Mouse (Mus musculus) midbrain, embryonic 12.5 days (tissue): ENCODE data around the gene Tenm3. TPM values are rescaled to one million over a fixed set of nuclear protein-coding genes. Genes with fewer than 3 reads are reported as not detected.
"Not testable (repeated sequence)": the region's sequence is repeated elsewhere in the genome, so short reads cannot be mapped to it uniquely, and the experiment has no call there.

Experiments used
- ATAC-seq: fragments of 200-750 bp; cut with Nextera tagmentation; 2 replicates; pipeline ENCODE4 v1.8.0; 2017; ENCODE audit warnings: low read depth, moderate TSS enrichment, moderate library complexity; ENCODE audit not compliant: low FRiP score
- H3K27ac ChIP-seq: fragments of 300-500 bp; sonication (generic); replicated peaks from 2 replicates; pipeline ENCODE4 v1.5.1; 2016; ENCODE audit warnings: mild to moderate bottlenecking
- H3K27me3 ChIP-seq: fragments of 300-500 bp; sonication (generic); 2 replicates; pipeline ENCODE4 v1.6.1; 2016; ENCODE audit warnings: mild to moderate bottlenecking
- H3K36me3 ChIP-seq: fragments of 300-500 bp; sonication (generic); 2 replicates; pipeline ENCODE4 v1.6.1; 2016
- H3K4me1 ChIP-seq: fragments of 300-500 bp; sonication (generic); 2 replicates; pipeline ENCODE4 v1.6.1; 2016
- H3K4me2 ChIP-seq: fragments of 300-500 bp; sonication (generic); replicated peaks from 2 replicates; pipeline ENCODE4 v1.6.1; 2016; ENCODE audit warnings: mild to moderate bottlenecking, moderate library complexity
- H3K4me3 ChIP-seq: fragments of 300-500 bp; sonication (generic); 2 replicates; pipeline ENCODE4 v1.5.1; 2016; ENCODE audit warnings: mild to moderate bottlenecking
- H3K9ac ChIP-seq: fragments of 300-500 bp; sonication (generic); replicated peaks from 2 replicates; pipeline ENCODE4 v1.6.1; 2016; ENCODE audit warnings: mild to moderate bottlenecking, moderate library complexity
- H3K9me3 ChIP-seq: fragments of 300-500 bp; sonication (generic); 2 replicates; pipeline ENCODE4 v1.6.1; 2016; ENCODE audit warnings: mild to moderate bottlenecking
- WGBS: fragments of 180-500 bp; shearing (Covaris S2); methylation state at CpG from one replicate; pipeline ENCODE4 v1.1.7; 2016; 5-methylcytosine and 5-hydroxymethylcytosine counted together
- polyA plus RNA-seq: library from polyadenylated mRNA; unstranded; fragments of >200 nt; fragmentation: Nextera tagmentation; extraction: Ambion mirVana; gene quantifications from 2 replicates; pipeline ENCODE4 v1.2.1, GENCODE M21; 2016

Gene Tenm3
- polyA plus RNA-seq, 1 experiment from 2014 or later: 63.9 TPM

GRCm38 (mm10) chr8:48204114-48204837 lies 639.5 kb downstream of the Tenm3 start:
- H3K9me3 ChIP-seq: no peaks in the 10 kb centered on the region
- H3K27me3 ChIP-seq: peaks cover 10% of the 10 kb centered on the region; the same call in 1 of the 2 replicates
- H3K4me3 ChIP-seq: no peak overlapping the region
- H3K9ac ChIP-seq: no peak overlapping the region
- ATAC-seq: peak; percentile 77
- H3K4me1 ChIP-seq: peaks cover 4% of the 10 kb centered on the region; the same call in 1 of the 2 replicates
- WGBS: 59% methylated on average over 13 of the region's 13 CpGs
- no peaks in the 10 kb centered on the region for H3K36me3 ChIP-seq
- no peak overlapping the region for H3K4me2 ChIP-seq
- H3K27ac ChIP-seq: no peak overlapping the region

- Histone ChIP-seq H3K9ac (no peak overlapping the region), H3K4me2 (no peak overlapping the region), H3K27me3 (peaks cover 10% of the 10 kb centered on the region; the same call in 1 of the 2 replicates), H3K36me3 (no peaks in the 10 kb centered on the region), H3K27ac (no peak overlapping the region), H3K9me3 (no peaks in the 10 kb centered on the region), H3K4me1 (peaks cover 4% of the 10 kb centered on the region; the same call in 1 of the 2 replicates), H3K4me3 (no peak overlapping the region)
- 73% methylated on average over 9 of the region's 9 CpGs for WGBS
- no peak for ATAC-seq
Measured at GRCm38 (mm10) chr8:48203611-48204010, 640.1 kb downstream of the Tenm3 start.

GRCm38 (mm10) chr8:48203161-48203560 lies 640.6 kb downstream of the Tenm3 start:
- no peaks in the 10 kb centered on the region for H3K36me3 ChIP-seq
- no peak overlapping the region for H3K4me3 ChIP-seq
- no peak overlapping the region for H3K27ac ChIP-seq
- no peak overlapping the region for H3K4me2 ChIP-seq
- WGBS: 54% methylated on average over 6 of the region's 6 CpGs
- no peak for ATAC-seq
- peaks cover 10% of the 10 kb centered on the region; the same call in 1 of the 2 replicates for H3K27me3 ChIP-seq
- no peak overlapping the region for H3K9ac ChIP-seq
- H3K4me1 ChIP-seq: peaks cover 4% of the 10 kb centered on the region; the same call in 1 of the 2 replicates
- no peaks in the 10 kb centered on the region for H3K9me3 ChIP-seq

GRCm38 (mm10) chr8:48202632-48203031 lies 641.1 kb downstream of the Tenm3 start:
- Histone ChIP-seq H3K27me3 (peaks cover 10% of the 10 kb centered on the region; the same call in 1 of the 2 replicates), H3K27ac (no peak overlapping the region), H3K9ac (no peak overlapping the region), H3K9me3 (no peaks in the 10 kb centered on the region), H3K4me1 (peaks cover 4% of the 10 kb centered on the region; the same call in 1 of the 2 replicates), H3K4me3 (no peak overlapping the region), H3K36me3 (no peaks in the 10 kb centered on the region), H3K4me2 (no peak overlapping the region)
- no peak for ATAC-seq
- WGBS: 57% methylated on average over 3 of the region's 3 CpGs

- H3K27ac ChIP-seq: no peak overlapping the region
- no peak overlapping the region for H3K4me2 ChIP-seq
- H3K27me3 ChIP-seq: peaks cover 4% of the 10 kb centered on the region; the same call in 1 of the 2 replicates
- peaks cover 4% of the 10 kb centered on the region; the same call in 1 of the 2 replicates for H3K4me1 ChIP-seq
- no peak for ATAC-seq
- no peak overlapping the region for H3K9ac ChIP-seq
- H3K9me3 ChIP-seq: no peaks in the 10 kb centered on the region
- H3K36me3 ChIP-seq: no peaks in the 10 kb centered on the region
- H3K4me3 ChIP-seq: no peak overlapping the region
- 96% methylated on average over 9 of the region's 9 CpGs for WGBS
Measured at GRCm38 (mm10) chr8:48199171-48199570, 644.6 kb downstream of the Tenm3 start.

- no peak overlapping the region for H3K4me2 ChIP-seq
- no peak overlapping the region for H3K4me3 ChIP-seq
- H3K27me3 ChIP-seq: no peaks in the 10 kb centered on the region
- no peaks in the 10 kb centered on the region for H3K9me3 ChIP-seq
- H3K4me1 ChIP-seq: no peaks in the 10 kb centered on the region
- H3K36me3 ChIP-seq: no peaks in the 10 kb centered on the region
- 96% methylated on average over 9 of the region's 9 CpGs for WGBS
- no peak overlapping the region for H3K27ac ChIP-seq
- ATAC-seq: no peak
- H3K9ac ChIP-seq: no peak overlapping the region
Measured at GRCm38 (mm10) chr8:48195971-48196370, 647.8 kb downstream of the Tenm3 start.

- Histone ChIP-seq H3K4me3 (no peak overlapping the region), H3K27me3 (no peaks in the 10 kb centered on the region), H3K4me1 (no peaks in the 10 kb centered on the region), H3K9ac (no peak overlapping the region), H3K27ac (no peak overlapping the region), H3K4me2 (no peak overlapping the region), H3K36me3 (no peaks in the 10 kb centered on the region), H3K9me3 (0 out of 2 replicates have a peak, but pooled peaks cover 3% of the 10 kb centered on the region)
- 96% methylated on average over 12 of the region's 12 CpGs for WGBS
- no peak for ATAC-seq
Measured at GRCm38 (mm10) chr8:48188586-48188985, 655.2 kb downstream of the Tenm3 start.

GRCm38 (mm10) chr8:48183758-48184157 lies 660.0 kb downstream of the Tenm3 start:
- Histone ChIP-seq H3K9ac (no peak overlapping the region), H3K27ac (no peak overlapping the region)

GRCm38 (mm10) chr8:48181000-48181399 lies 662.8 kb downstream of the Tenm3 start:
- Histone ChIP-seq H3K27ac (no peak overlapping the region), H3K4me3 (no peak overlapping the region), H3K9me3 (0 out of 2 replicates have a peak, but pooled peaks cover 6% of the 10 kb centered on the region), H3K4me2 (no peak overlapping the region), H3K4me1 (peaks cover 18% of the 10 kb centered on the region), H3K27me3 (no peaks in the 10 kb centered on the region), H3K36me3 (no peaks in the 10 kb centered on the region), H3K9ac (no peak overlapping the region)
- 88% methylated on average over 3 of the region's 3 CpGs for WGBS
- 0 out of 2 replicates have a peak, but pooled peaks have one; percentile 20 for ATAC-seq

More at GRCm38 (mm10) chr8:48183758-48184157, 660.0 kb downstream of the Tenm3 start:
- WGBS: 76% methylated on average over 7 of the region's 7 CpGs
- 0 out of 2 replicates have a peak, but pooled peaks cover 9% of the 10 kb centered on the region for H3K9me3 ChIP-seq
- peaks cover 7% of the 10 kb centered on the region for H3K4me1 ChIP-seq
- no peak for ATAC-seq
- no peak overlapping the region for H3K4me3 ChIP-seq
- no peak overlapping the region for H3K4me2 ChIP-seq
- H3K27me3 ChIP-seq: no peaks in the 10 kb centered on the region
- H3K36me3 ChIP-seq: no peaks in the 10 kb centered on the region

- not testable (repeated sequence) for H3K27me3 ChIP-seq, H3K4me3 ChIP-seq, H3K9me3 ChIP-seq, ATAC-seq, H3K27ac ChIP-seq, H3K9ac ChIP-seq, H3K4me2 ChIP-seq, H3K36me3 ChIP-seq
- 98% methylated on average over 9 of the region's 9 CpGs for WGBS
- H3K4me1 ChIP-seq: peaks cover 18% of the 10 kb centered on the region
Measured at GRCm38 (mm10) chr8:48180146-48180545, 663.6 kb downstream of the Tenm3 start.

- Histone ChIP-seq H3K27me3 (no peaks in the 10 kb centered on the region), H3K4me2 (0 out of 2 replicates have a peak overlapping the region, but pooled peaks have one; percentile 2), H3K27ac (peak overlapping the region; percentile 54; the same call in 1 of the 2 replicates), H3K36me3 (no peaks in the 10 kb centered on the region), H3K4me1 (peaks cover 18% of the 10 kb centered on the region), H3K9me3 (0 out of 2 replicates have a peak, but pooled peaks cover 6% of the 10 kb centered on the region), H3K4me3 (no peak overlapping the region), H3K9ac (no peak overlapping the region)
- peak; percentile 69 for ATAC-seq
- WGBS: 13% methylated on average over 4 of the region's 4 CpGs
Measured at GRCm38 (mm10) chr8:48178993-48179392, 664.8 kb downstream of the Tenm3 start.

GRCm38 (mm10) chr8:48177876-48178275 lies 665.9 kb downstream of the Tenm3 start:
- ATAC-seq: no peak
- WGBS: 93% methylated on average over 1 of the region's 1 CpGs

More at GRCm38 (mm10) chr8:48177876-48178275, 665.9 kb downstream of the Tenm3 start:
- H3K4me3 ChIP-seq: no peak overlapping the region
- peaks cover 18% of the 10 kb centered on the region for H3K4me1 ChIP-seq
- no peak overlapping the region for H3K4me2 ChIP-seq
- no peaks in the 10 kb centered on the region for H3K27me3 ChIP-seq
- H3K36me3 ChIP-seq: no peaks in the 10 kb centered on the region
- 0 out of 2 replicates have a peak, but pooled peaks cover 6% of the 10 kb centered on the region for H3K9me3 ChIP-seq
- no peak overlapping the region for H3K27ac ChIP-seq
- no peak overlapping the region for H3K9ac ChIP-seq
